Mouse (Mus musculus) kidney, embryonic 14.5 days (tissue): ENCODE measurements around the gene Gbx2. TPM values are rescaled to one million over a fixed set of nuclear protein-coding genes. Genes with fewer than 3 reads are reported as not detected.

Source experiments
- ATAC-seq: fragments of 200-750 bp; cut with Nextera tagmentation; 2 replicates; pipeline ENCODE4 v1.8.0; 2017; ENCODE audit warnings: moderate number of reproducible peaks, mild to moderate bottlenecking, moderate TSS enrichment, moderate library complexity; ENCODE audit not compliant: low FRiP score, low TSS enrichment
- H3K27ac ChIP-seq: fragments of 300-500 bp; sonication (generic); 2 replicates; pipeline ENCODE4 v1.5.1; 2014; ENCODE audit warnings: low read depth, mild to moderate bottlenecking, low read length, moderate library complexity, mixed read lengths
- H3K27me3 ChIP-seq: fragments of 300-500 bp; sonication (generic); 2 replicates; pipeline ENCODE4 v1.6.1; 2014; ENCODE audit warnings: mild to moderate bottlenecking, low read length; ENCODE audit not compliant: control insufficient read depth, insufficient read depth
- H3K36me3 ChIP-seq: fragments of 300-500 bp; sonication (generic); 2 replicates; pipeline ENCODE4 v1.6.1; 2014; ENCODE audit warnings: low read length, mixed read lengths; ENCODE audit not compliant: control insufficient read depth, insufficient read depth
- H3K4me1 ChIP-seq: fragments of 300-500 bp; sonication (generic); 2 replicates; pipeline ENCODE4 v1.6.1; 2014; ENCODE audit warnings: low read length, mixed read lengths; ENCODE audit not compliant: control insufficient read depth, insufficient read depth
- H3K4me2 ChIP-seq: fragments of 300-500 bp; sonication (generic); replicated peaks from 2 replicates; pipeline ENCODE4 v1.6.1; 2014; ENCODE audit warnings: low read depth, mild to moderate bottlenecking, low read length
- H3K4me3 ChIP-seq: fragments of 300-500 bp; sonication (generic); 2 replicates; pipeline ENCODE4 v1.5.1; 2014; ENCODE audit warnings: mild to moderate bottlenecking, low read length
- H3K9ac ChIP-seq: fragments of 300-500 bp; sonication (generic); 2 replicates; pipeline ENCODE4 v1.6.1; 2014; ENCODE audit warnings: low read depth, mild to moderate bottlenecking, low read length, moderate library complexity
- H3K9me3 ChIP-seq: fragments of 300-500 bp; sonication (generic); 2 replicates; pipeline ENCODE4 v1.6.1; 2016; ENCODE audit warnings: low read length; ENCODE audit not compliant: control insufficient read depth
- WGBS: fragments of 180-500 bp; shearing (Covaris S2); extraction: QIAGEN DNeasy Blood & Tissue Kit; methylation state at CpG from one replicate; pipeline ENCODE4 v1.1.7; 2014; 5-methylcytosine and 5-hydroxymethylcytosine counted together
- polyA plus RNA-seq: library from polyadenylated mRNA; unstranded; fragments of >200 nt; fragmentation: Nextera tagmentation; extraction: Ambion mirVana; gene quantifications from 2 replicates; pipeline ENCODE4 v1.2.1, GENCODE M21; 2014

Gene Gbx2
- polyA plus RNA-seq, 1 experiment from 2014 or later, result 0.18 TPM

GRCm38 (mm10) chr1:89923642-89924020 is 7.3 kb downstream of the Gbx2 start:
- H3K4me1 ChIP-seq, result peaks cover 6% of the 10 kb centered on the region; the same call in 1 of the 2 replicates
- peak overlapping the region; percentile 3; the same call in 1 of the 2 replicates for H3K4me3 ChIP-seq
- no peak overlapping the region for H3K27ac ChIP-seq
- no peak overlapping the region for H3K9ac ChIP-seq
- no peak for ATAC-seq
- H3K27me3 ChIP-seq, result peaks cover 91% of the 10 kb centered on the region
- H3K4me2 ChIP-seq, result peak overlapping the region; percentile 38; the same call in 1 of the 2 replicates
- no peaks in the 10 kb centered on the region; the same call in 1 of the 2 replicates for H3K9me3 ChIP-seq
- no peaks in the 10 kb centered on the region for H3K36me3 ChIP-seq
- 10% methylated on average over 14 of the region's 14 CpGs for WGBS

GRCm38 (mm10) chr1:89922883-89923641 is 7.9 kb downstream of the Gbx2 start:
- H3K4me3 ChIP-seq, result peak overlapping the region; percentile 3; the same call in 1 of the 2 replicates
- peak overlapping the region; percentile 38 for H3K4me2 ChIP-seq
- no peak overlapping the region for H3K27ac ChIP-seq
- no peaks in the 10 kb centered on the region for H3K36me3 ChIP-seq
- no peaks in the 10 kb centered on the region; the same call in 1 of the 2 replicates for H3K9me3 ChIP-seq
- H3K27me3 ChIP-seq, result peaks cover 88% of the 10 kb centered on the region
- H3K4me1 ChIP-seq, result peaks cover 6% of the 10 kb centered on the region; the same call in 1 of the 2 replicates
- 2% methylated on average over 39 of the region's 41 CpGs for WGBS
- H3K9ac ChIP-seq, result no peak overlapping the region
- no peak for ATAC-seq

- no peak overlapping the region for H3K9ac ChIP-seq
- no peaks in the 10 kb centered on the region; the same call in 1 of the 2 replicates for H3K9me3 ChIP-seq
- H3K4me1 ChIP-seq, result peaks cover 2% of the 10 kb centered on the region; the same call in 1 of the 2 replicates
- no peak overlapping the region for H3K27ac ChIP-seq
- H3K36me3 ChIP-seq, result no peaks in the 10 kb centered on the region
- WGBS, result 0% methylated on average over 7 of the region's 7 CpGs
- peaks cover 88% of the 10 kb centered on the region for H3K27me3 ChIP-seq
- no peak overlapping the region for H3K4me3 ChIP-seq
- H3K4me2 ChIP-seq, result no peak overlapping the region; the same call in 1 of the 2 replicates
- ATAC-seq, result no peak
Observed at GRCm38 (mm10) chr1:89922282-89922681, 8.7 kb downstream of the Gbx2 start.

GRCm38 (mm10) chr1:89921806-89922205 is 9.2 kb downstream of the Gbx2 start:
- 2% methylated on average over 10 of the region's 10 CpGs for WGBS
- Histone ChIP-seq H3K9ac (no peak overlapping the region), H3K4me3 (no peak overlapping the region), H3K9me3 (no peaks in the 10 kb centered on the region; the same call in 1 of the 2 replicates), H3K4me2 (no peak overlapping the region), H3K4me1 (no peaks in the 10 kb centered on the region; the same call in 1 of the 2 replicates), H3K27ac (no peak overlapping the region), H3K36me3 (no peaks in the 10 kb centered on the region), H3K27me3 (peaks cover 85% of the 10 kb centered on the region)
- 0 out of 2 replicates have a peak, but pooled peaks have one; percentile 3 for ATAC-seq

- WGBS, result 57% methylated on average over 6 of the region's 6 CpGs
- Histone ChIP-seq H3K4me2 (no peak overlapping the region), H3K27ac (no peak overlapping the region), H3K36me3 (no peaks in the 10 kb centered on the region), H3K4me3 (no peak overlapping the region), H3K4me1 (no peaks in the 10 kb centered on the region), H3K9ac (no peak overlapping the region), H3K9me3 (no peaks in the 10 kb centered on the region; the same call in 1 of the 2 replicates), H3K27me3 (peaks cover 59% of the 10 kb centered on the region)
- no peak for ATAC-seq
Observed at GRCm38 (mm10) chr1:89919206-89919605, 11.8 kb downstream of the Gbx2 start.

GRCm38 (mm10) chr1:89918111-89918510 is 12.9 kb downstream of the Gbx2 start:
- 33% methylated on average over 18 of the region's 18 CpGs for WGBS
- H3K27me3 ChIP-seq, result peaks cover 48% of the 10 kb centered on the region
- no peaks in the 10 kb centered on the region for H3K36me3 ChIP-seq
- no peak overlapping the region for H3K27ac ChIP-seq
- H3K9me3 ChIP-seq, result no peaks in the 10 kb centered on the region; the same call in 1 of the 2 replicates
- no peak overlapping the region for H3K9ac ChIP-seq
- H3K4me2 ChIP-seq, result no peak overlapping the region
- H3K4me1 ChIP-seq, result no peaks in the 10 kb centered on the region
- no peak overlapping the region for H3K4me3 ChIP-seq
- no peak for ATAC-seq

GRCm38 (mm10) chr1:89913611-89914010 is 17.4 kb downstream of the Gbx2 start:
- H3K36me3 ChIP-seq, result no peaks in the 10 kb centered on the region
- no peak overlapping the region for H3K4me3 ChIP-seq
- ATAC-seq, result no peak
- no peak overlapping the region for H3K4me2 ChIP-seq
- H3K9me3 ChIP-seq, result no peaks in the 10 kb centered on the region; the same call in 1 of the 2 replicates
- H3K27me3 ChIP-seq, result peaks cover 13% of the 10 kb centered on the region; the same call in 1 of the 2 replicates
- H3K9ac ChIP-seq, result no peak overlapping the region
- peaks cover 3% of the 10 kb centered on the region; the same call in 1 of the 2 replicates for H3K4me1 ChIP-seq
- WGBS, result 82% methylated on average over 4 of the region's 4 CpGs
- H3K27ac ChIP-seq, result no peak overlapping the region

GRCm38 (mm10) chr1:89912392-89912791 is 18.6 kb downstream of the Gbx2 start:
- WGBS, result 23% methylated on average over 5 of the region's 5 CpGs
- H3K27ac ChIP-seq, result no peak overlapping the region
- no peak for ATAC-seq

DNA sequence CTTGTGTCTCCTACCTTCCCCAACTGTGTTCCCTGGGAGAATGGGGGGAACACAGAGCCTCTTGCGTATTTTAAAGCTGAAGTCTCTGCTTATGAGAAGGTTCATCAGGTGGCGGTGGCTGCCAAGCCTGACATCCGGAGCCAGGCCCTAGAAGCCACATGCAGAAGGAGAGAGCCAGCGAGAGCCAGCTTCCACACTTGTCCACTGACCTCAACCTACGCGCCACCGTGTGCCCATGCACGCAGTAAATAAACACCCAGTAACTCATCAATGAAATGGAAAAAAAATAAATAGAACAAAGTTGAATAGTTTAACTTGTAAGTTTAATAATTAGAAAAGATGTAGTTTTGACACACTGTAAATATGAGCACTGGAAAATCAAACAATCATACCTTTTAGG is 21.2 kb downstream of the Gbx2 start:
- WGBS, result 84% methylated on average over 8 of the region's 8 CpGs
- Histone ChIP-seq H3K9me3 (peaks cover 6% of the 10 kb centered on the region; the same call in 1 of the 2 replicates), H3K36me3 (no peaks in the 10 kb centered on the region)

More at GRCm38 (mm10) chr1:89912392-89912791, 18.6 kb downstream of the Gbx2 start:
- no peak overlapping the region for H3K4me2 ChIP-seq
- no peaks in the 10 kb centered on the region for H3K36me3 ChIP-seq
- H3K4me3 ChIP-seq, result no peak overlapping the region
- no peak overlapping the region for H3K9ac ChIP-seq
- peaks cover 3% of the 10 kb centered on the region; the same call in 1 of the 2 replicates for H3K4me1 ChIP-seq
- peaks cover 3% of the 10 kb centered on the region; the same call in 1 of the 2 replicates for H3K27me3 ChIP-seq
- no peaks in the 10 kb centered on the region for H3K9me3 ChIP-seq

More for the DNA sequence above, 21.2 kb downstream of the Gbx2 start:
- no peak overlapping the region for H3K4me2 ChIP-seq
- H3K27me3 ChIP-seq, result no peaks in the 10 kb centered on the region
- H3K9ac ChIP-seq, result no peak overlapping the region
- H3K27ac ChIP-seq, result no peak overlapping the region
- no peak for ATAC-seq
- H3K4me3 ChIP-seq, result no peak overlapping the region
- H3K4me1 ChIP-seq, result peaks cover 3% of the 10 kb centered on the region; the same call in 1 of the 2 replicates
